Mouse (Mus musculus) neutrophil, adult 5-6 weeks (primary cell): ENCODE measurements around the gene Wfikkn2. TPM values are rescaled to one million over a fixed set of nuclear protein-coding genes. Genes with fewer than 3 reads are reported as not detected.
"Not testable (repeated sequence)": the region's sequence is repeated elsewhere in the genome, so short reads cannot be mapped to it uniquely, and the experiment has no call there.

ENCODE experiments used
- ATAC-seq: fragments of 151-379, 151-347 bp; 2 replicates; pipeline ENCODE4 v1.8.0; 2017; ENCODE audit warnings: mild to moderate bottlenecking, moderate TSS enrichment; ENCODE audit not compliant: insufficient number of reproducible peaks, poor library complexity, low FRiP score, severe bottlenecking; ENCODE audit errors: extremely low read depth
- total RNA-seq: library from RNA; stranded (forward); fragments of 200-1000 nt; gene quantifications from 2 replicates; pipeline ENCODE4 v1.2.3, GENCODE M21; 2017

The Wfikkn2 gene
- total RNA-seq, 1 experiment from 2014 or later, result 0.70 TPM

GRCm38 (mm10) chr11:94266155-94266554 lies 20.4 kb upstream of the Wfikkn2 start:
- ATAC-seq, result not testable (repeated sequence)

- peak; percentile 47 for ATAC-seq
Observed at GRCm38 (mm10) chr11:94265134-94265785, 19.5 kb upstream of the Wfikkn2 start.

- no peak for ATAC-seq
Observed at GRCm38 (mm10) chr11:94261585-94262370, 16.0 kb upstream of the Wfikkn2 start.

- 0 out of 2 replicates have a peak, but pooled peaks have one; percentile 40 for ATAC-seq
Observed at GRCm38 (mm10) chr11:94259814-94260213, 14.0 kb upstream of the Wfikkn2 start.

GRCm38 (mm10) chr11:94257987-94258386 lies 12.2 kb upstream of the Wfikkn2 start:
- ATAC-seq, result no peak

- no peak for ATAC-seq
Observed at GRCm38 (mm10) chr11:94255733-94256132, 9.9 kb upstream of the Wfikkn2 start.

GRCm38 (mm10) chr11:94253691-94254090 lies 7.9 kb upstream of the Wfikkn2 start:
- no peak for ATAC-seq

GRCm38 (mm10) chr11:94253156-94253555 lies 7.4 kb upstream of the Wfikkn2 start:
- ATAC-seq, result no peak

- no peak for ATAC-seq
Observed at GRCm38 (mm10) chr11:94246789-94247061, 920 bp upstream of the Wfikkn2 start.

- ATAC-seq, result no peak
Observed at GRCm38 (mm10) chr11:94244385-94244784, 1.4 kb downstream of the Wfikkn2 start.

GRCm38 (mm10) chr11:94243422-94244180 lies 2.2 kb downstream of the Wfikkn2 start:
- no peak for ATAC-seq

GRCm38 (mm10) chr11:94242760-94243421 lies 2.9 kb downstream of the Wfikkn2 start:
- no peak for ATAC-seq

GRCm38 (mm10) chr11:94239706-94240105 lies 6.1 kb downstream of the Wfikkn2 start:
- no peak for ATAC-seq

GRCm38 (mm10) chr11:94238786-94239185 lies 7.0 kb downstream of the Wfikkn2 start:
- no peak for ATAC-seq

- peak; percentile 87 for ATAC-seq
Observed at GRCm38 (mm10) chr11:94236074-94236473, 9.7 kb downstream of the Wfikkn2 start.

GRCm38 (mm10) chr11:94234857-94235256 lies 10.9 kb downstream of the Wfikkn2 start:
- ATAC-seq, result no peak

- ATAC-seq, result no peak
Observed at GRCm38 (mm10) chr11:94234380-94234779, 11.4 kb downstream of the Wfikkn2 start.

GRCm38 (mm10) chr11:94233405-94233804 lies 12.4 kb downstream of the Wfikkn2 start:
- no peak for ATAC-seq

GRCm38 (mm10) chr11:94231821-94232552 lies 13.8 kb downstream of the Wfikkn2 start:
- no peak for ATAC-seq
